Mouse (Mus musculus): ENCODE results near the gene Bicra. TPM values are rescaled to one million over a fixed set of nuclear protein-coding genes. Genes with fewer than 3 reads are reported as not detected.

Bicra gene
- polyA plus RNA-seq, 1 experiment from 2014 or later = 1.6 TPM

- no peaks in the 10 kb centered on the region; the same call in 1 of the 2 replicates for H3K4me1 ChIP-seq (replicated peaks; ENCODE audit: control insufficient read depth, insufficient read depth, low read length)
- H3K27ac ChIP-seq (ENCODE audit: low read depth, low read length) = no peak overlapping the region
- H3K36me3 ChIP-seq (ENCODE audit: control insufficient read depth, insufficient read depth) = peaks cover 28% of the 10 kb centered on the region; the same call in 1 of the 2 replicates
- H3K27me3 ChIP-seq (replicated peaks; ENCODE audit: control insufficient read depth, insufficient read depth, low read length) = no peaks in the 10 kb centered on the region
- H3K4me2 ChIP-seq (replicated peaks; ENCODE audit: low read depth) = no peak overlapping the region
- WGBS = 57% methylated on average over 5 of the region's 5 CpGs
- no peak overlapping the region for H3K4me3 ChIP-seq (ENCODE audit: low read depth, low read length)
- no peak overlapping the region for H3K9ac ChIP-seq (ENCODE audit: low read depth, low read length)
- ATAC-seq = no peak
- no peaks in the 10 kb centered on the region for H3K9me3 ChIP-seq (ENCODE audit: control insufficient read depth)
- peak; percentile 34 for TF ChIP-seq CTCF (IDR thresholded peaks at IDR 0.05; ENCODE audit: low read depth)
Measured at GRCm38 (mm10) chr7:15956143-15956542, 91.6 kb downstream of the Bicra start.

GRCm38 (mm10) chr7:15955509-15955908 is 92.2 kb downstream of the Bicra start:
- no peaks in the 10 kb centered on the region for H3K9me3 ChIP-seq (ENCODE audit: control insufficient read depth)
- no peak for ATAC-seq
- no peaks in the 10 kb centered on the region; the same call in 1 of the 2 replicates for H3K4me1 ChIP-seq (replicated peaks; ENCODE audit: control insufficient read depth, insufficient read depth, low read length)
- TF ChIP-seq CTCF (IDR thresholded peaks at IDR 0.05; ENCODE audit: low read depth) = no peak
- no peak overlapping the region; the same call in 1 of the 2 replicates for H3K27ac ChIP-seq (ENCODE audit: low read depth, low read length)
- H3K27me3 ChIP-seq (replicated peaks; ENCODE audit: control insufficient read depth, insufficient read depth, low read length) = no peaks in the 10 kb centered on the region
- H3K9ac ChIP-seq (ENCODE audit: low read depth, low read length) = no peak overlapping the region
- 33% methylated on average over 7 of the region's 7 CpGs for WGBS
- peak overlapping the region; percentile 50 for H3K4me2 ChIP-seq (replicated peaks; ENCODE audit: low read depth)
- no peak overlapping the region for H3K4me3 ChIP-seq (ENCODE audit: low read depth, low read length)
- H3K36me3 ChIP-seq (ENCODE audit: control insufficient read depth, insufficient read depth) = peaks cover 31% of the 10 kb centered on the region; the same call in 1 of the 2 replicates

GRCm38 (mm10) chr7:15954978-15955443 is 92.7 kb downstream of the Bicra start:
- peaks cover 34% of the 10 kb centered on the region; the same call in 1 of the 2 replicates for H3K36me3 ChIP-seq (ENCODE audit: control insufficient read depth, insufficient read depth)
- no peak for TF ChIP-seq CTCF (IDR thresholded peaks at IDR 0.05; ENCODE audit: low read depth)
- H3K9me3 ChIP-seq (ENCODE audit: control insufficient read depth) = no peaks in the 10 kb centered on the region
- peak overlapping the region; percentile 50 for H3K4me2 ChIP-seq (replicated peaks; ENCODE audit: low read depth)
- H3K9ac ChIP-seq (ENCODE audit: low read depth, low read length) = no peak overlapping the region
- ATAC-seq = no peak; the same call in 1 of the 2 replicates
- H3K4me1 ChIP-seq (replicated peaks; ENCODE audit: control insufficient read depth, insufficient read depth, low read length) = no peaks in the 10 kb centered on the region; the same call in 1 of the 2 replicates
- H3K27ac ChIP-seq (ENCODE audit: low read depth, low read length) = no peak overlapping the region
- H3K27me3 ChIP-seq (replicated peaks; ENCODE audit: control insufficient read depth, insufficient read depth, low read length) = no peaks in the 10 kb centered on the region
- 17% methylated on average over 20 of the region's 21 CpGs for WGBS
- H3K4me3 ChIP-seq (ENCODE audit: low read depth, low read length) = no peak overlapping the region

GRCm38 (mm10) chr7:15954436-15954835 is 93.3 kb downstream of the Bicra start:
- H3K36me3 ChIP-seq (ENCODE audit: control insufficient read depth, insufficient read depth) = peaks cover 35% of the 10 kb centered on the region; the same call in 1 of the 2 replicates
- no peaks in the 10 kb centered on the region for H3K27me3 ChIP-seq (replicated peaks; ENCODE audit: control insufficient read depth, insufficient read depth, low read length)
- no peaks in the 10 kb centered on the region; the same call in 1 of the 2 replicates for H3K4me1 ChIP-seq (replicated peaks; ENCODE audit: control insufficient read depth, insufficient read depth, low read length)
- H3K9ac ChIP-seq (ENCODE audit: low read depth, low read length) = no peak overlapping the region
- H3K4me3 ChIP-seq (ENCODE audit: low read depth, low read length) = no peak overlapping the region
- ATAC-seq = no peak
- TF ChIP-seq CTCF (IDR thresholded peaks at IDR 0.05; ENCODE audit: low read depth) = no peak
- WGBS = 88% methylated on average over 7 of the region's 7 CpGs
- no peak overlapping the region; the same call in 1 of the 2 replicates for H3K4me2 ChIP-seq (replicated peaks; ENCODE audit: low read depth)
- no peaks in the 10 kb centered on the region for H3K9me3 ChIP-seq (ENCODE audit: control insufficient read depth)
- H3K27ac ChIP-seq (ENCODE audit: low read depth, low read length) = no peak overlapping the region

- no peak for ATAC-seq
- Histone ChIP-seq H3K9ac (ENCODE audit: low read depth, low read length) (no peak overlapping the region), H3K4me1 (replicated peaks; ENCODE audit: control insufficient read depth, insufficient read depth, low read length) (no peaks in the 10 kb centered on the region; the same call in 1 of the 2 replicates), H3K27ac (ENCODE audit: low read depth, low read length) (no peak overlapping the region), H3K27me3 (replicated peaks; ENCODE audit: control insufficient read depth, insufficient read depth, low read length) (no peaks in the 10 kb centered on the region), H3K36me3 (ENCODE audit: control insufficient read depth, insufficient read depth) (peaks cover 31% of the 10 kb centered on the region; the same call in 1 of the 2 replicates), H3K4me3 (ENCODE audit: low read depth, low read length) (no peak overlapping the region), H3K4me2 (replicated peaks; ENCODE audit: low read depth) (no peak overlapping the region), H3K9me3 (ENCODE audit: control insufficient read depth) (no peaks in the 10 kb centered on the region)
- peak; percentile 58 for TF ChIP-seq CTCF (IDR thresholded peaks at IDR 0.05; ENCODE audit: low read depth)
- WGBS = 89% methylated on average over 13 of the region's 13 CpGs
Measured at GRCm38 (mm10) chr7:15953307-15954074, 94.2 kb downstream of the Bicra start.

GRCm38 (mm10) chr7:15952416-15952815 is 95.3 kb downstream of the Bicra start:
- no peak overlapping the region for H3K4me2 ChIP-seq (replicated peaks; ENCODE audit: low read depth)
- no peak for TF ChIP-seq CTCF (IDR thresholded peaks at IDR 0.05; ENCODE audit: low read depth)
- no peak overlapping the region for H3K4me3 ChIP-seq (ENCODE audit: low read depth, low read length)
- 46% methylated on average over 3 of the region's 3 CpGs for WGBS
- H3K9me3 ChIP-seq (ENCODE audit: control insufficient read depth) = no peaks in the 10 kb centered on the region
- no peak for ATAC-seq
- H3K9ac ChIP-seq (ENCODE audit: low read depth, low read length) = no peak overlapping the region
- peaks cover 28% of the 10 kb centered on the region; the same call in 1 of the 2 replicates for H3K36me3 ChIP-seq (ENCODE audit: control insufficient read depth, insufficient read depth)
- H3K4me1 ChIP-seq (replicated peaks; ENCODE audit: control insufficient read depth, insufficient read depth, low read length) = no peaks in the 10 kb centered on the region; the same call in 1 of the 2 replicates
- no peak overlapping the region for H3K27ac ChIP-seq (ENCODE audit: low read depth, low read length)
- no peaks in the 10 kb centered on the region for H3K27me3 ChIP-seq (replicated peaks; ENCODE audit: control insufficient read depth, insufficient read depth, low read length)
